Mouse (Mus musculus) ES-E14 (cell line): Measurements from ENCODE around the gene Tial1. TPM values are rescaled to one million over a fixed set of nuclear protein-coding genes. Genes with fewer than 3 reads are reported as not detected.

Experiments used
- DNase-seq: peaks from one replicate; pipeline ENCODE4 v3.0.0-alpha.2; 2013; ENCODE audit warnings: low read depth, low spot score
- H3K27ac ChIP-seq: 2 replicates; pipeline ENCODE4 v1.5.1; 2012; ENCODE audit warnings: low read depth, mild to moderate bottlenecking, low read length, moderate library complexity, mixed read lengths; ENCODE audit not compliant: poor library complexity, insufficient read depth, severe bottlenecking
- H3K36me3 ChIP-seq: 2 replicates; pipeline ENCODE4 v1.6.1; 2012; ENCODE audit warnings: mild to moderate bottlenecking, low read length, moderate library complexity, mixed read lengths; ENCODE audit not compliant: control insufficient read depth, poor library complexity, insufficient read depth, severe bottlenecking
- H3K4me1 ChIP-seq, 2 experiments: fragments of 150-350 bp in 1 of 2; sonication (generic) in 1 of 2; 2 replicates each; pipeline ENCODE4 v1.6.1; 2012; ENCODE audit warnings: low read length in 2 of 2, mild to moderate bottlenecking in 1 of 2, mixed read lengths in 1 of 2; ENCODE audit not compliant: control insufficient read depth in 2 of 2, insufficient read depth in 2 of 2, poor library complexity in 1 of 2
- H3K4me3 ChIP-seq, 2 experiments: fragments of 150-350 bp in 1 of 2; sonication (generic) in 1 of 2; 2 replicates each; pipeline ENCODE4 v1.5.1; 2012; ENCODE audit warnings: low read length in 2 of 2, low read depth in 1 of 2, mild to moderate bottlenecking in 1 of 2, mixed read lengths in 1 of 2; ENCODE audit not compliant: insufficient read depth in 1 of 2, poor library complexity in 1 of 2, severe bottlenecking in 1 of 2
- H3K9ac ChIP-seq: 2 replicates; pipeline ENCODE4 v1.6.1; 2012; ENCODE audit warnings: low read depth, mild to moderate bottlenecking, low read length, mixed read lengths; ENCODE audit not compliant: poor library complexity, insufficient read depth, severe bottlenecking
- H3K9me3 ChIP-seq: fragments of 150-350 bp; sonication (generic); 2 replicates; pipeline ENCODE4 v1.6.1; 2012; ENCODE audit warnings: low read depth, mild to moderate bottlenecking, low read length; ENCODE audit not compliant: control insufficient read depth, insufficient read depth
- CHD2 ChIP-seq: IDR thresholded peaks from 2 replicates; pipeline ENCODE4 v1.6.1; 2014; ENCODE audit warnings: mild to moderate bottlenecking, low read depth, low read length, inconsistent platforms
- HCFC1 ChIP-seq: IDR thresholded peaks from 2 replicates; pipeline ENCODE4 v1.6.1; 2012; ENCODE audit warnings: low read length, inconsistent platforms, borderline replicate concordance; ENCODE audit not compliant: insufficient read depth
- MAFK ChIP-seq: IDR thresholded peaks from 2 replicates; pipeline ENCODE4 v1.6.1; 2014; ENCODE audit warnings: mild to moderate bottlenecking, low read depth, low read length, inconsistent platforms; ENCODE audit not compliant: insufficient read depth
- ZC3H11A ChIP-seq: IDR thresholded peaks from 2 replicates; pipeline ENCODE4 v1.6.1; 2012; ENCODE audit warnings: low read depth, mild to moderate bottlenecking, inconsistent platforms, low read length, borderline replicate concordance
- ZNF384 ChIP-seq: IDR thresholded peaks from 2 replicates; pipeline ENCODE4 v1.6.1; 2012; ENCODE audit warnings: low read depth, low read length, inconsistent platforms
- in situ Hi-C, 2 experiments: fragments of 600-800 bp; cut with MboI; formaldehyde crosslinking; loops; one replicate each; pipeline ENCODE4 v1.15.1; 2025; ENCODE audit warnings: low sequenced_read_pairs in 2 of 2, inconsistent platforms in 1 of 2; ENCODE audit not compliant: unreplicated experiment in 2 of 2
- total RNA-seq: library from RNA; depleted of rRNA; stranded (reverse); fragments of 300-350 nt; gene quantifications from 2 replicates; pipeline ENCODE4 v1.2.3, GENCODE M21; 2012; rRNA removed

Gene Tial1
- total RNA-seq, 1 experiment, result 73.7 TPM

GRCm38 (mm10) chr7:128392972-128393314 lies 68.6 kb downstream of the Tial1 start:
- Histone ChIP-seq H3K4me1 (no peaks in the 10 kb centered on the region; a peak in 1 of 4 replicates), H3K9ac (no peak overlapping the region), H3K9me3 (no peaks in the 10 kb centered on the region), H3K36me3 (no peaks in the 10 kb centered on the region), H3K4me3 (no peak overlapping the region), H3K27ac (no peak overlapping the region)
- TF ChIP-seq MAFK, result no peak
- no peak for TF ChIP-seq CHD2
- TF ChIP-seq HCFC1, result no peak
- TF ChIP-seq ZC3H11A, result no peak
- no peak for TF ChIP-seq ZNF384
- DNase-seq, result no peak
- in situ Hi-C loops, result no loop called here

- in situ Hi-C loops, result no loop called here
- Histone ChIP-seq H3K36me3 (no peaks in the 10 kb centered on the region), H3K4me3 (no peak overlapping the region), H3K4me1 (no peaks in the 10 kb centered on the region; a peak in 1 of 4 replicates), H3K9me3 (no peaks in the 10 kb centered on the region), H3K9ac (no peak overlapping the region), H3K27ac (no peak overlapping the region)
- no peak for TF ChIP-seq MAFK
- TF ChIP-seq CHD2, result no peak
- no peak for TF ChIP-seq HCFC1
- no peak for TF ChIP-seq ZNF384
- TF ChIP-seq ZC3H11A, result no peak
- DNase-seq, result no peak
Observed at GRCm38 (mm10) chr7:128392071-128392971, 69.2 kb downstream of the Tial1 start.

- no peak for DNase-seq
- H3K27ac ChIP-seq, result no peak overlapping the region
- no peaks in the 10 kb centered on the region; a peak in 1 of 4 replicates for H3K4me1 ChIP-seq
Observed at GRCm38 (mm10) chr7:128391267-128392057, 70.1 kb downstream of the Tial1 start.

More at GRCm38 (mm10) chr7:128391267-128392057, 70.1 kb downstream of the Tial1 start:
- TF ChIP-seq ZC3H11A (no peak), HCFC1 (no peak)
- Histone ChIP-seq H3K9ac (no peak overlapping the region), H3K4me3 (no peak overlapping the region), H3K36me3 (no peaks in the 10 kb centered on the region), H3K9me3 (no peaks in the 10 kb centered on the region)
- in situ Hi-C loops, result no loop called here

Other genes with a start within 250 kb of the Tial1 start
- 9.3 and 11.4 TPM in 2 replicates for gene Armc5, start 224.4 kb downstream of the Tial1 start, total RNA-seq
- 2.1 and 2.6 TPM in 2 replicates for gene 9130023H24Rik, start 223.7 kb downstream of the Tial1 start, total RNA-seq
- gene Tgfb1i1, start 214.9 kb downstream of the Tial1 start, total RNA-seq, result 5.1 and 10.5 TPM in 2 replicates
- gene Slc5a2, start 196.1 kb downstream of the Tial1 start, total RNA-seq, result 0.49 and 0.53 TPM in 2 replicates
- gene BC017158, start 163.5 kb downstream of the Tial1 start, total RNA-seq, result 18.6 and 19.6 TPM in 2 replicates
- gene Rgs10, start 43.0 kb downstream of the Tial1 start, total RNA-seq, result 5.4 and 6.2 TPM in 2 replicates
- gene Bag3, start 61.9 kb upstream of the Tial1 start, total RNA-seq, result 6.3 and 13.6 TPM in 2 replicates
- gene Inpp5f, start 149.6 kb upstream of the Tial1 start, total RNA-seq, result 12.7 and 14.7 TPM in 2 replicates